Mouse (Mus musculus): ENCODE results near the gene St8sia1. TPM values are rescaled to one million over a fixed set of nuclear protein-coding genes. Genes with fewer than 3 reads are reported as not detected.

The St8sia1 gene
- polyA plus RNA-seq, 1 experiment, result 1.9 TPM

DNA sequence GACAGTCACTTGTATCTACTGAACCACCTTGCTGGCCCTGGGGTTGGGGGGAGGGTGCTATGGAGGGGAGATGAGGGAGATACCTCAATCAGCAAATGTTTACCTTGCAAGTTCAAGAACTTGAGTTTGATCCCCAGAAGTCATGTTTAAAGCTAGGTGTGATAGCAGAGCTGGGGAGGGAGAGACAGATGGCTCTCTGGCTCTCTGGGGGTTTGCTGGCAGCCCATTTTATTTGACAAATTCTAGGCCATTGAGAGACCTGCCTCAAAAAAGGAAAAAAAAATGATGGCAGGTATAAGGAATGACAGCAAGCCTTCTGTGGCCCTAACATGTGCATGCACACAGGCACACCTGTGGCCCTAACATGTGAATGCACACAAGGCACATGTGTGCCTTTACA lies 26.2 kb downstream of the St8sia1 start:
- peaks cover 6% of the 10 kb centered on the region; the same call in 1 of the 2 replicates for H3K4me1 ChIP-seq (ENCODE audit: control insufficient read depth, insufficient read depth, insufficient read length)
- no peak overlapping the region for H3K27ac ChIP-seq (ENCODE audit: insufficient read depth, low read length)
- no peak for DNase-seq (ENCODE audit: low read depth in 1 of 2, low spot score in 2 of 2)
- TF ChIP-seq POLR2A (IDR thresholded peaks at IDR 0.05; ENCODE audit: low read depth, low read length), result no peak
- TF ChIP-seq CTCF (IDR thresholded peaks at IDR 0.05; ENCODE audit: extremely low read depth, insufficient read depth, insufficient read length, insufficient replicate concordance), result no peak
- no peak overlapping the region for H3K4me3 ChIP-seq (ENCODE audit: extremely low read depth, insufficient read depth, insufficient read length)
- no peaks in the 10 kb centered on the region for H3K36me3 ChIP-seq (ENCODE audit: control insufficient read depth, insufficient read depth, low read length)
- H3K27me3 ChIP-seq (ENCODE audit: control insufficient read depth, insufficient read depth, low read length), result no peaks in the 10 kb centered on the region

DNA sequence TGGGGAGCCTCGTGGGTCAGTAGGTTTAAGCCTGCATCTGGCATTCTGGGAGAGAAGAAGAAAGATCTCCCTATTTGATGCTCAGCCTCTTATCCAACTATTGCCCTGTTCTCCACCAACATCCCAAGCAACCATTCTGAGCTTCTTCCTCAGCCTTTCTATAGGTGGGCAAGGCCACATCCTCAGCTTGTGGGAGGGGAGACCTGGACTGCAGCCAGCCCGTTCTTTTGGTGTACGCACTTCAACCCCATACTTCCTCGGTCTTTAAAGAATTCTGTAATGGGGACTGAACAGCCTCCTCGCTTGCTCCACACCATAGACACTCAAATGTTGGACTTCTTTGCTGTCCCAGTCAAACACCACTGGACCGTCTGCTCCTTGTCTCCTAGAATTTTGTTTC lies 31.7 kb downstream of the St8sia1 start:
- no peak for TF ChIP-seq POLR2A (IDR thresholded peaks at IDR 0.05; ENCODE audit: low read depth, low read length)
- no peak for TF ChIP-seq CTCF (IDR thresholded peaks at IDR 0.05; ENCODE audit: extremely low read depth, insufficient read depth, insufficient read length, insufficient replicate concordance)
- 61% methylated on average over 6 of the region's 6 CpGs for WGBS
- DNase-seq (ENCODE audit: low read depth in 1 of 2, low spot score in 2 of 2), result no peak
- Histone ChIP-seq H3K36me3 (ENCODE audit: control insufficient read depth, insufficient read depth, low read length) (no peaks in the 10 kb centered on the region), H3K27me3 (ENCODE audit: control insufficient read depth, insufficient read depth, low read length) (no peaks in the 10 kb centered on the region), H3K4me1 (ENCODE audit: control insufficient read depth, insufficient read depth, insufficient read length) (no peaks in the 10 kb centered on the region), H3K27ac (ENCODE audit: insufficient read depth, low read length) (peak overlapping the region; percentile 38), H3K4me3 (ENCODE audit: extremely low read depth, insufficient read depth, insufficient read length) (no peak overlapping the region)

DNA sequence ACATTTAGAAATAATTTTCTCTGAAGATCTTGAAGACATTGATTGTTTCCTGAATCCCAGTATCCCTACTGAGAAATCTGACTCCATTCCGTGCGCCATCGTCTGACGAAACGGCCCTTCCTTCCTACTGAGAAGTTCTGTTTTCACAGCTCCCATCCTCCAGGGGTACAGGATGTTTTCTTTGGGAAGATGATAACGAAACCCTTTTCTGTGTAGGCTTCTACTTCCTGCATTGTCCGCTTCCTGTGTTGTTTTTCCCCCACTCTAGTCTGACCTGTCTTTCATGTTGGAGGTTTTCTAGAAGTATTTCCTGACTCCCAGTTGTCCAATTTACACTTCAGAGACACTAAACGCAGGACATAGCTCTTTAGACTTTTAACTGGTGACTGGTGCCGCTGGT lies 32.1 kb downstream of the St8sia1 start:
- H3K4me1 ChIP-seq (ENCODE audit: control insufficient read depth, insufficient read depth, insufficient read length), result no peaks in the 10 kb centered on the region
- peak overlapping the region; percentile 38 for H3K27ac ChIP-seq (ENCODE audit: insufficient read depth, low read length)
- no peaks in the 10 kb centered on the region for H3K36me3 ChIP-seq (ENCODE audit: control insufficient read depth, insufficient read depth, low read length)
- 57% methylated on average over 9 of the region's 9 CpGs for WGBS
- TF ChIP-seq POLR2A (IDR thresholded peaks at IDR 0.05; ENCODE audit: low read depth, low read length), result no peak
- TF ChIP-seq CTCF (IDR thresholded peaks at IDR 0.05; ENCODE audit: extremely low read depth, insufficient read depth, insufficient read length, insufficient replicate concordance), result no peak
- H3K27me3 ChIP-seq (ENCODE audit: control insufficient read depth, insufficient read depth, low read length), result no peaks in the 10 kb centered on the region
- no peak overlapping the region for H3K4me3 ChIP-seq (ENCODE audit: extremely low read depth, insufficient read depth, insufficient read length)
- no peak for DNase-seq (ENCODE audit: low read depth in 1 of 2, low spot score in 2 of 2)

DNA sequence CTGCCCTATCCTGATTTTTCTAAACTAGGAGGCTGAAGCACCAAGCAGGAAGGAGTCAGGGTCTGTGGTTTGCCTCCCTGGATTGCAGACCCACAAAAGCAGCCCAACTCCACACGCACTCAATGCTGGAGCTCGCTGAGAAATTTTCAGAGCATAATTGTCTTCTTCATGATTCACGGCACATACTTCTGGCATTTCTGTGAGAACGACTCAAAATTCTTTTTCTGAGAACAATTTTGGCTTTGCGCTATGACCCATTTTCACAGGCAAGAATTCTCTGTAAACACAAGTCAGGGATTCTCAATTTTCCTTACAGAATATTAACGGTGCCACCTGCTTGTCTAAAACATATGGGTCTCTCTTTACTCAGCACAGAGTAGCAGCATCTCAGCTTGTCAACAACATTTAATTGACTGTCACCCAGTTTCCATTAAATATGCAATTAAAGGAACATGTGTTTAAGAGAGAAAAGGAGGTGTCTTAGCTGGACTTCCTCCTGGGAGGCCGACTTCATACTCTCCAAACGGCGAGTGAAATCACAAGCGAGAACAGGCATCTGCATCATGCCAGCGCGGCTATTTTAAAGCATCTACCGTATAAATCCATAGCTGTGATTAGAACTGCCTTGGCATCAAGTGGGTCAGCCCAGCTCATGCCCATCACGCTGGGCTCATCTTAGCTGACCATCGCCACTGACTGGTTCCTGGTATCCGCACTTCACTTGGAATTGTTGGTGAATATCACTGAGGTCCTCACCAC lies 35.5 kb downstream of the St8sia1 start:
- no peak for TF ChIP-seq CTCF (IDR thresholded peaks at IDR 0.05; ENCODE audit: extremely low read depth, insufficient read depth, insufficient read length, insufficient replicate concordance)
- no peak for TF ChIP-seq POLR2A (IDR thresholded peaks at IDR 0.05; ENCODE audit: low read depth, low read length)
- no peak overlapping the region for H3K4me3 ChIP-seq (ENCODE audit: extremely low read depth, insufficient read depth, insufficient read length)
- H3K4me1 ChIP-seq (ENCODE audit: control insufficient read depth, insufficient read depth, insufficient read length), result no peaks in the 10 kb centered on the region
- DNase-seq (ENCODE audit: low read depth in 1 of 2, low spot score in 2 of 2), result no peak
- WGBS, result 89% methylated on average over 16 of the region's 16 CpGs
- H3K36me3 ChIP-seq (ENCODE audit: control insufficient read depth, insufficient read depth, low read length), result no peaks in the 10 kb centered on the region
- H3K27me3 ChIP-seq (ENCODE audit: control insufficient read depth, insufficient read depth, low read length), result no peaks in the 10 kb centered on the region
- H3K27ac ChIP-seq (ENCODE audit: insufficient read depth, low read length), result no peak overlapping the region

DNA sequence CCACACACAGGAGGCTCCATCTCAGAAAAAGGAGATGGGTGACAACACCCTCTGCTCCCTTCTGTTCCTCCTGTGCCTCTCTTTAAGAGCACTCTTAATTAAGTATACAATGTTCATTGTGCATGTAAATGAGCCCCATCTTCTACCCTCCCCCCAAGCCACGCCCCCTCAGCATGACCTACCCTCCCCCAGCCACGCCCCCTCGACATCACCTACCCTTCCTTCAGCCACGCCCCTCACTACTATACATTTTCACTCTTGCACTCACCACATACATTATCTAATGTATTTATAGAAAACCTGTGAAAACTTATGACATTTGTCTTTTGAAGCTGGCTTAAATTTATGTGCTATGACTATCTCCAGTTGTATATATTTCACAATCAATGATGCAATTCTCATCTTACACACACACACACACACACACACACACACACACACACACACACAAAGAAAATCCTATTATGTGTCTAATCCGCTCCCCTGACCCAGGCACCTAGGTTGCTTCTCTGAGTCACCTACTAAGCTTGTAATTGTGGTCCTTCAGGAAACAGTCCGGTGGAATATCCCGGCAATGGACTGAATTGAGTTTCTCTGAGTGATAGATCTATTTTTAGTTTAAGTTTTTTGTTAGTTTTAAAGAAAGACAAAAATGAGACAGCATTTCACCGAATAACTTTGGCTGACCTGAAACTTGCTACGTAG lies 37.2 kb downstream of the St8sia1 start:
- H3K27me3 ChIP-seq (ENCODE audit: control insufficient read depth, insufficient read depth, low read length), result no peaks in the 10 kb centered on the region
- TF ChIP-seq POLR2A (IDR thresholded peaks at IDR 0.05; ENCODE audit: low read depth, low read length) (no peak), CTCF (IDR thresholded peaks at IDR 0.05; ENCODE audit: extremely low read depth, insufficient read depth, insufficient read length, insufficient replicate concordance) (no peak)
- WGBS, result 89% methylated on average over 9 of the region's 9 CpGs
- H3K4me1 ChIP-seq (ENCODE audit: control insufficient read depth, insufficient read depth, insufficient read length), result no peaks in the 10 kb centered on the region
- no peaks in the 10 kb centered on the region for H3K36me3 ChIP-seq (ENCODE audit: control insufficient read depth, insufficient read depth, low read length)
- no peak overlapping the region for H3K27ac ChIP-seq (ENCODE audit: insufficient read depth, low read length)
- no peak overlapping the region for H3K4me3 ChIP-seq (ENCODE audit: extremely low read depth, insufficient read depth, insufficient read length)
- no peak for DNase-seq (ENCODE audit: low read depth in 1 of 2, low spot score in 2 of 2)

DNA sequence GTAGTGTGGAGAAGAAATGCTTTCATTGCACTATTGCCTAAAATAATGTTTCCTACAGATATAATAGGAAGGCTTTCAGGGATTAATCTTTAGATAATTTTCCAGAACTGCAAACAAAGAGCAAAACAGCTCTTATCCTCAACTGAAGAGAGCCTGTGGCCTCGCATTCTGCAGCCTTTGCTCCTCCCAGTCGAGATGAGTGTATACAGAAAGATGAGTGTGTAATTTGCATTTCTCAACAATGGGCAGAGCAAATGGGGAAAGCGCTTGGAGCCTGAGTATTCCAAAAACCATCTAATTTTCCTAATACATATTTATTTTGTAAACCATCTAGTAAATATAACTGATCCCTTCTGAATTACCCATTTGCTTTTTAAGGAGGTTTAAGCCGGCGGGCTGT lies 38.3 kb downstream of the St8sia1 start:
- no peak for TF ChIP-seq CTCF (IDR thresholded peaks at IDR 0.05; ENCODE audit: extremely low read depth, insufficient read depth, insufficient read length, insufficient replicate concordance)
- TF ChIP-seq POLR2A (IDR thresholded peaks at IDR 0.05; ENCODE audit: low read depth, low read length), result no peak
- WGBS, result 88% methylated on average over 5 of the region's 5 CpGs
- no peaks in the 10 kb centered on the region for H3K36me3 ChIP-seq (ENCODE audit: control insufficient read depth, insufficient read depth, low read length)
- H3K4me1 ChIP-seq (ENCODE audit: control insufficient read depth, insufficient read depth, insufficient read length), result no peaks in the 10 kb centered on the region
- no peaks in the 10 kb centered on the region for H3K27me3 ChIP-seq (ENCODE audit: control insufficient read depth, insufficient read depth, low read length)
- H3K4me3 ChIP-seq (ENCODE audit: extremely low read depth, insufficient read depth, insufficient read length), result no peak overlapping the region
- DNase-seq (ENCODE audit: low read depth in 1 of 2, low spot score in 2 of 2), result no peak
- H3K27ac ChIP-seq (ENCODE audit: insufficient read depth, low read length), result no peak overlapping the region

DNA sequence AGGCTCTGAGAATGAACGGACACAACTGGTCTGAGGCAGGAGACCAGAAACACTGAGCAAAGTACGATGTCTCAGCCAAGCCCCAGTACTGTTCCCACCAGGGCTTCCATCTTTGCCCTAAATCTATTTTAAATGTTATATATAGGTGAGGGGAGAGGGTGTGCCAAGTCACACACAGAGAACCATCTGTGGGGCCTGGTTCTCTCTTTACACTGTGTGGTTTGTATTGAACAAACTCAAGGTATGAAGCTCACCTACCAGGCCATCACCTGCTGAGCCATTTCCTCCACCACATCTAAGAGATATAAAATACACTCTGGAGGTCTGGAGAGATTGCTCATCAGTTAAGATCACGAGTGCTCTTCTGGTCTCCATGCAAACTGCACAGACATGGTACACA lies 38.9 kb downstream of the St8sia1 start:
- 81% methylated on average over 3 of the region's 3 CpGs for WGBS
- Histone ChIP-seq H3K4me3 (ENCODE audit: extremely low read depth, insufficient read depth, insufficient read length) (no peak overlapping the region), H3K4me1 (ENCODE audit: control insufficient read depth, insufficient read depth, insufficient read length) (no peaks in the 10 kb centered on the region), H3K27ac (ENCODE audit: insufficient read depth, low read length) (no peak overlapping the region), H3K36me3 (ENCODE audit: control insufficient read depth, insufficient read depth, low read length) (no peaks in the 10 kb centered on the region), H3K27me3 (ENCODE audit: control insufficient read depth, insufficient read depth, low read length) (no peaks in the 10 kb centered on the region)
- no peak for DNase-seq (ENCODE audit: low read depth in 1 of 2, low spot score in 2 of 2)
- TF ChIP-seq POLR2A (IDR thresholded peaks at IDR 0.05; ENCODE audit: low read depth, low read length) (no peak), CTCF (IDR thresholded peaks at IDR 0.05; ENCODE audit: extremely low read depth, insufficient read depth, insufficient read length, insufficient replicate concordance) (no peak)

Measured in spleen, adult 2 months (tissue).